Mouse (Mus musculus) embryonic facial prominence, embryonic 11.5 days (tissue): ENCODE data around the gene Rbm39. TPM values are rescaled to one million over a fixed set of nuclear protein-coding genes. Genes with fewer than 3 reads are reported as not detected.

Source experiments
- ATAC-seq: fragments of 200-750 bp; cut with Nextera tagmentation; replicated peaks from 2 replicates; pipeline ENCODE4 v1.8.0; 2017; ENCODE audit warnings: low read depth; ENCODE audit not compliant: insufficient number of reproducible peaks, low FRiP score, low TSS enrichment
- DNase-seq: peaks from one replicate; pipeline ENCODE4 v3.0.0-alpha.2; 2015; ENCODE audit warnings: low spot score
- H3K27ac ChIP-seq: fragments of 300-500 bp; sonication (generic); replicated peaks from 2 replicates; pipeline ENCODE4 v1.5.1; 2014; ENCODE audit warnings: mild to moderate bottlenecking, low read depth, low read length, control low read depth
- H3K27me3 ChIP-seq: fragments of 300-500 bp; sonication (generic); 2 replicates; pipeline ENCODE4 v1.6.1; 2014; ENCODE audit warnings: mild to moderate bottlenecking, low read length, moderate library complexity, mixed read lengths; ENCODE audit not compliant: control insufficient read depth, insufficient read depth
- H3K36me3 ChIP-seq: fragments of 300-500 bp; sonication (generic); replicated peaks from 2 replicates; pipeline ENCODE4 v1.6.1; 2014; ENCODE audit warnings: low read depth, mild to moderate bottlenecking, low read length, moderate library complexity, mixed read lengths; ENCODE audit not compliant: control insufficient read depth, insufficient read depth
- H3K4me1 ChIP-seq: fragments of 300-500 bp; sonication (generic); 2 replicates; pipeline ENCODE4 v1.6.1; 2014; ENCODE audit warnings: low read length, mixed read lengths; ENCODE audit not compliant: control insufficient read depth, insufficient read depth
- H3K4me2 ChIP-seq: fragments of 300-500 bp; sonication (generic); 2 replicates; pipeline ENCODE4 v1.6.1; 2014; ENCODE audit warnings: low read depth, mild to moderate bottlenecking, control low read depth, low read length, moderate library complexity
- H3K4me3 ChIP-seq: fragments of 300-500 bp; sonication (generic); 2 replicates; pipeline ENCODE4 v1.5.1; 2014; ENCODE audit warnings: low read depth, low read length, control low read depth
- H3K9ac ChIP-seq: fragments of 300-500 bp; sonication (generic); replicated peaks from 2 replicates; pipeline ENCODE4 v1.6.1; 2014; ENCODE audit warnings: mild to moderate bottlenecking, control low read depth, low read length
- H3K9me3 ChIP-seq: fragments of 300-500 bp; sonication (generic); replicated peaks from 2 replicates; pipeline ENCODE4 v1.6.1; 2016; ENCODE audit warnings: mild to moderate bottlenecking, low read length, inconsistent platforms, mixed read lengths; ENCODE audit not compliant: control insufficient read depth
- WGBS: fragments of 180-500 bp; shearing (Covaris S2); extraction: QIAGEN DNeasy Blood & Tissue Kit; methylation state at CpG from one replicate; pipeline ENCODE4 v1.1.7; 2014; 5-methylcytosine and 5-hydroxymethylcytosine counted together
- polyA plus RNA-seq: library from polyadenylated mRNA; unstranded; fragments of >200 nt; fragmentation: Nextera tagmentation; extraction: Ambion mirVana; gene quantifications from 2 replicates; pipeline ENCODE4 v1.2.1, GENCODE M21; 2014

Gene Rbm39
- polyA plus RNA-seq, result 678 and 756 TPM in 2 replicates

GRCm38 (mm10) chr2:156180094-156180821 is at the start of gene Rbm39:
Rbm39 (minus strand) TSS chr2:156180238.
- Histone ChIP-seq H3K27me3 (no peaks in the 10 kb centered on the region), H3K9me3 (no peaks in the 10 kb centered on the region), H3K9ac (peak within 1 kb of the TSS; percentile 100), H3K27ac (peak within 1 kb of the TSS; percentile 85), H3K36me3 (peaks cover 2% of the 10 kb centered on the region), H3K4me2 (peak within 1 kb of the TSS; percentile 75), H3K4me3 (peak within 1 kb of the TSS; percentile 84), H3K4me1 (no peaks in the 10 kb centered on the region; the same call in 1 of the 2 replicates)
- ATAC-seq (peak; percentile 96), DNase-seq (peak; percentile 99)
- WGBS, result under 1% methylated on average over 47 of the region's 47 CpGs

DNA sequence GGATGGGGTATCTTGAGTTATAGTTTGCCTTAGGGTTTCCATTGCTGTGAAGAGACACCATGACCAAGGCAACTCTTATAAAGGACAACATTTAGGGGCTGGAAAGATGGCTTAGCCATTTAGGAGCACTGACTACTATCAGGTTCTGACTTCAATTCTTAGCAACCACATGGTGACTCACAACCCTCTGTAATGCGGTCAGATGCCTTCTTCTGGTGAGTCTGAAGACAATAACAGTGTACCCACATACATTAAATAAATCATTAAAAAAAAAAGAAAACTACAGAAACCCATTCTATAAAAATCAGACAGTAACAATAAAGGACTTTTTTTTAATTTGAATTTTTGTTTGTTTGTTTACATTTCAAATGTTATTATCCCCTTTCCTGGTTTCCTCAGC is 49.1 kb upstream of the Rbm39 start:
- no peak overlapping the region for H3K4me3 ChIP-seq
- no peaks in the 10 kb centered on the region for H3K27me3 ChIP-seq
- WGBS, result 96% methylated on average over 1 of the region's 1 CpGs
- H3K4me2 ChIP-seq, result no peak overlapping the region
- ATAC-seq (no peak), DNase-seq (no peak)
- H3K36me3 ChIP-seq, result no peaks in the 10 kb centered on the region; the same call in 1 of the 2 replicates
- no peaks in the 10 kb centered on the region for H3K9me3 ChIP-seq
- H3K4me1 ChIP-seq, result 0 out of 2 replicates have a peak, but pooled peaks cover 2% of the 10 kb centered on the region
- no peak overlapping the region for H3K9ac ChIP-seq
- no peak overlapping the region for H3K27ac ChIP-seq

DNA sequence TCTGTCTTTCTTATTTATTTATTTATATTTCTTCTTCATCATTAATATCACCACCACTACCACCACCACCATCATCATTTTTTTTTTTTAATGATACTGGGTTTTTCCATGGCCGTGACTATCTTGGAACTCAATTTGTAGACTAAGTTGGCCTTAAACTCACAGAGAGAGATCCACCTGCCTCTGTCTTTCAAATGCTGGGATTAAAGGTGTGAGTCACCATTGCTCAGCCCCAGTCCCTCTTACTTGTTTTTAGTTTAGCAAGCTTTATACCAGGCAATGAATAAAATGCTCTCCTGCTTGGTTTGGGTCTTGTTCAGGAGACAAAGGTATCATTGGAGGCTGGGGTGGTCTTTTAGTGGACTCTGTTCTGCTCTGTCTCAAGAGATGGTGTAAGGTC is 47.7 kb upstream of the Rbm39 start:
- 89% methylated on average over 1 of the region's 1 CpGs for WGBS
- Histone ChIP-seq H3K9me3 (no peaks in the 10 kb centered on the region), H3K4me3 (no peak overlapping the region), H3K4me2 (no peak overlapping the region), H3K27me3 (no peaks in the 10 kb centered on the region), H3K36me3 (no peaks in the 10 kb centered on the region; the same call in 1 of the 2 replicates), H3K9ac (no peak overlapping the region), H3K27ac (no peak overlapping the region), H3K4me1 (no peaks in the 10 kb centered on the region)
- no peak for DNase-seq
- ATAC-seq, result no peak

DNA sequence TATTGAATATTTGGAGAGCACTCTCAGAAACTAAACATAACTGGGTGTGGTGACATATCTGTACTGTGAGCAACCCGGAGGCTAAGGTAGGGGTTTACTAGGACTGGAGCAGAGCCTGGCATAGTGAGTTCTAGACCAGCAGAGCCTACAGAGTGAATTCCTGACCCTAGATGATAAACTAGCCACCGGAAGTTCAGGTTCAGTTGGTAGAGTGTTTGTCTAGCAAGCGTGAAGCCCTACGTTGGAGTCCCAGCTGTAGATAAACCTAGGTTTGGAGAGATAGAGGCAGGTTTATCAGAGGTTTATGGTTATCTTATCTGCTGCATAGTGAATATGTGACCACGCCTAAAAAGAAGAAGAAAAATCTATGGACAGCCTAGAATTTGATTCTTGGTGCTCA is 44.0 kb upstream of the Rbm39 start:
- no peak for ATAC-seq

GRCm38 (mm10) chr2:156222100-156222499 is 42.1 kb upstream of the Rbm39 start:
- no peak for DNase-seq
- no peak overlapping the region for H3K9ac ChIP-seq
- no peak overlapping the region for H3K4me3 ChIP-seq
- H3K36me3 ChIP-seq, result no peaks in the 10 kb centered on the region; the same call in 1 of the 2 replicates
- H3K4me1 ChIP-seq, result no peaks in the 10 kb centered on the region
- no peaks in the 10 kb centered on the region for H3K27me3 ChIP-seq
- ATAC-seq, result no peak
- H3K4me2 ChIP-seq, result no peak overlapping the region
- H3K27ac ChIP-seq, result no peak overlapping the region
- no peaks in the 10 kb centered on the region for H3K9me3 ChIP-seq

More for the DNA sequence above, 44.0 kb upstream of the Rbm39 start:
- Histone ChIP-seq H3K4me3 (no peak overlapping the region), H3K27ac (no peak overlapping the region), H3K9me3 (no peaks in the 10 kb centered on the region), H3K36me3 (no peaks in the 10 kb centered on the region; the same call in 1 of the 2 replicates), H3K27me3 (no peaks in the 10 kb centered on the region), H3K9ac (no peak overlapping the region), H3K4me1 (no peaks in the 10 kb centered on the region), H3K4me2 (no peak overlapping the region)
- DNase-seq, result no peak
- 93% methylated on average over 5 of the region's 5 CpGs for WGBS

GRCm38 (mm10) chr2:156217786-156218185 is 37.7 kb upstream of the Rbm39 start:
- 79% methylated on average over 1 of the region's 1 CpGs for WGBS

GRCm38 (mm10) chr2:156203917-156204316 is 23.9 kb upstream of the Rbm39 start:
- 91% methylated on average over 6 of the region's 6 CpGs for WGBS
- H3K9me3 ChIP-seq, result no peaks in the 10 kb centered on the region
- no peaks in the 10 kb centered on the region; the same call in 1 of the 2 replicates for H3K36me3 ChIP-seq
- no peaks in the 10 kb centered on the region for H3K27me3 ChIP-seq
- H3K27ac ChIP-seq, result no peak overlapping the region
- ATAC-seq, result no peak
- H3K4me1 ChIP-seq, result no peaks in the 10 kb centered on the region
- no peak for DNase-seq
- no peak overlapping the region for H3K4me3 ChIP-seq
- H3K9ac ChIP-seq, result no peak overlapping the region
- no peak overlapping the region for H3K4me2 ChIP-seq

More at GRCm38 (mm10) chr2:156217786-156218185, 37.7 kb upstream of the Rbm39 start:
- no peak overlapping the region for H3K4me2 ChIP-seq
- no peaks in the 10 kb centered on the region for H3K4me1 ChIP-seq
- DNase-seq (no peak), ATAC-seq (no peak)
- H3K27ac ChIP-seq, result no peak overlapping the region
- H3K4me3 ChIP-seq, result no peak overlapping the region
- no peaks in the 10 kb centered on the region for H3K9me3 ChIP-seq
- no peaks in the 10 kb centered on the region; the same call in 1 of the 2 replicates for H3K36me3 ChIP-seq
- H3K9ac ChIP-seq, result no peak overlapping the region
- no peaks in the 10 kb centered on the region for H3K27me3 ChIP-seq

DNA sequence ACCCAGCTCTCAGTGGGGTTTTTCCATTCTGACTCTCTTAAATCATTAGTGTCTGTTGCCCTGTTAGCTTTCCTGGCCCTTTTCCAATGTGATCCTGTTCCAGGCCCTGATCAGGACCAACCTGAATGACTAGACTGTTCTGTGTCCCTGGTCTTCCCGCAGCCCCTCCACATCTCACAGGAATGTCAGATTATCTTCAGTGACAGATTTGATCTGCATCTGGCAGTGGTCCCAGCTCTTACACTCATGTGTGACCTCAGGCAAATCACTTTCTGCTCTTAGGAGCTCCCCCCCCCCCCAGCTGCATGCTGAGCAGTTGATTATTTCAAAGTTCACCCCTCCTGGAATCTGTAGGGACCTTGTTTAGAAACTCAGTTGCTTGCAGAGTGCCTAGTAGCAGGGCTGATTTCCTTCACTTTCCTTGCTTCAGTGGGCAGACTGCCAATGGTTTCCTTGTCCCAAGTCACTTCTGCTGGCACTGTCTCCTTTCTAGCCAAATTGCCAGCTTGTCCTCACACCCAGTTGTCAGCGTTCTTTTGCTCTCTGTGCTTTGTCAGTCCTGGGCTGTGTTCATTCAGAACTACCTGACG is 22.9 kb upstream of the Rbm39 start:
- Histone ChIP-seq H3K27me3 (no peaks in the 10 kb centered on the region), H3K9me3 (no peaks in the 10 kb centered on the region), H3K4me3 (no peak overlapping the region), H3K36me3 (no peaks in the 10 kb centered on the region; the same call in 1 of the 2 replicates), H3K9ac (no peak overlapping the region), H3K27ac (no peak overlapping the region), H3K4me2 (no peak overlapping the region), H3K4me1 (no peaks in the 10 kb centered on the region)
- 77% methylated on average over 3 of the region's 3 CpGs for WGBS
- no peak for ATAC-seq
- DNase-seq, result no peak
